Mouse (Mus musculus) kidney, adult 8-10 months (tissue): ENCODE measurements around the gene Enc1.
"Not testable (repeated sequence)": the region's sequence is repeated elsewhere in the genome, so short reads cannot be mapped to it uniquely, and the experiment has no call there.

Source experiments
- DNase-seq, 2 experiments: peaks; one replicate each; pipeline ENCODE4 v3.0.0; 2022

Gene Enc1

DNA sequence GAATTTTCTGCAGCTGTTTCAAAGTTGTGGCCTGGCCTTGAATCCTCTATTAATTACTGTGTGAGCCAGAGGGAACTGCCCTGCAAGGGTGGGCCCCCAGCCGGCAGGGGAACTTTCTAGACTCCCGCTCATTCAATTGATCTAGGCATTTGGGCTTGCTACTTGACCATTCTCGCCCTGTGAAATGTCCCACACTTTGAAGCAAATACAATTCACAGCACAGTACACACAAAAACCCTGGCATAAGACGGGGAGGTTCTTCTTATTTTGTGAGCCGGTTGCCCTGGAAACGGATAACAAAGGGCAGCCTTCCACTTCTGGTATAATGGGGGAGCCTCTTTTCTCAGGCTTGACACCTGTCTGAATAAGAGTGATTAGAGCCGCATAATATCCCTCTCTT lies 11.6 kb downstream of the Enc1 start:
- no peak for DNase-seq

DNA sequence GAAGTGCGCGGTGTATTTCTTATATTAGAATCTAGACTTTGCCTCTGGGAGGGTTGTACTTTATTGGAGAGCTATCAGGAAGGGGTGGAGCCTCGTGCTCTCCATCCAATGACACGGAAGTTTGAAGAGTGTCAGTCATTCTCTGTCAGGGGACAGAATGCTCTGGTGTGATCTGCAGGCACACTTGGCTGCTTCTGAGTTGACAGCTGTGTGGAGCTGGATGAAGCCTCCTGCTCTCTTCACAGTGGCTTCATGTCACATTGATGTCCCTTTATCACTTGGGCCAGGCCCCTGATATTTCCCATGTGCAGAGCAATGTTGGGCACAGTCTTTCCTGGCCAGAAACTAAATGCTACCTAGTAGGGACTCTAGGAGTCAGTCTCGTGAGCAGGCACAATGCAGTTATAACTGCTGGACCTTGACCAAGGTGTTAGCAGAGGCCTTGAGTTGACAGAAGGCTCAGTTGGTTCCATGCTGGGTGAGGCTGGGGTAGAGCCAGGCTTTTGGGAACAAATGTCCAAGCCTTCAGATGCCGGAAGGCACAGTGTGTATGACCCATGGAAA lies 12.6 kb downstream of the Enc1 start:
- DNase-seq, result no peak

DNA sequence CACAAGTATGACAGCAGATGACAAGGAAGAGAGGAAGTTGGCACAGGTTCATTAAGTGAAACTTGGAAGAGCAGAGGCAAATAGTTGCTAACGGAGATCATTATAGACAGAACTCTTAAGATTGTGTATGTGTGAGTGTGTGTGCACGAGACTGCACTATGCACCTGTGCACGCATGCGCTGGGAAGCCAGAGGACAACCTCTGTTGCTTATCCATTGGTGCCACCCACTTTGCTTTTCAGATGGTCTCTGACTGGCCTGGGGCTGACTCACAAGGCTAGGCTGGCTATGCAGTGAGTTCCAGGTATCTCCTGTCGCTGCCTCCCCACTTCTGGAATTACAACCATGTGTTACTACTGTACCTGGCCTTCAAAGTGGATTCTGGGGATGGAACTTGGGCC lies 13.1 kb downstream of the Enc1 start:
- no peak for DNase-seq

DNA sequence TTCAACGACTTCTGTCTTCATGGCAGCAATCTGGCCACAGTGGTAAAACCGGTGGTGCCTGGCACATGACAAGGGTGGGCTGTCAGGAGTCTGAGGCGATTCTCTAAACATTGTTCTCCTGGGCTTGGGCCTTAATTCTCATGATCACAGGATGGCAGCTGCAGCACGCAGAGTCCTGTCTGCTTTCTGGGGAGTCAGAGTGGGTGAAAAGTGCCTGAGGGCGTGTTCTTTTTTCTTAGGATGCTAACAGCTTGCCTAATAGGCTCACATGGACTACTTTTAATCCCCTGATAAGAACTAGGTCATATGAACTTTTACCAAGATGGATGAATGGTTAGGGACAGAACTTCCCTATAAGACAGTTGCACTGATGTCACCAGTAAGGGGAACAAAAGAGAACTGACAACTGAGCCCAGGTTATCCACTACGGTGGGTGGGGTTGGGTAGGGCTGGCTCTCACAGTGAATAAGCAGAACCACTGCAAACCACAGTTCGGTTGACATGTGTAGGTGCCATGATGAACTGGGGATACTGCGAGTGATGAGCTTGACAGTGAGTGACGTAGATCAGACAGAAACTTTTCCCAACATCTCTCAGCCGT lies 13.8 kb downstream of the Enc1 start:
- DNase-seq, result no peak

DNA sequence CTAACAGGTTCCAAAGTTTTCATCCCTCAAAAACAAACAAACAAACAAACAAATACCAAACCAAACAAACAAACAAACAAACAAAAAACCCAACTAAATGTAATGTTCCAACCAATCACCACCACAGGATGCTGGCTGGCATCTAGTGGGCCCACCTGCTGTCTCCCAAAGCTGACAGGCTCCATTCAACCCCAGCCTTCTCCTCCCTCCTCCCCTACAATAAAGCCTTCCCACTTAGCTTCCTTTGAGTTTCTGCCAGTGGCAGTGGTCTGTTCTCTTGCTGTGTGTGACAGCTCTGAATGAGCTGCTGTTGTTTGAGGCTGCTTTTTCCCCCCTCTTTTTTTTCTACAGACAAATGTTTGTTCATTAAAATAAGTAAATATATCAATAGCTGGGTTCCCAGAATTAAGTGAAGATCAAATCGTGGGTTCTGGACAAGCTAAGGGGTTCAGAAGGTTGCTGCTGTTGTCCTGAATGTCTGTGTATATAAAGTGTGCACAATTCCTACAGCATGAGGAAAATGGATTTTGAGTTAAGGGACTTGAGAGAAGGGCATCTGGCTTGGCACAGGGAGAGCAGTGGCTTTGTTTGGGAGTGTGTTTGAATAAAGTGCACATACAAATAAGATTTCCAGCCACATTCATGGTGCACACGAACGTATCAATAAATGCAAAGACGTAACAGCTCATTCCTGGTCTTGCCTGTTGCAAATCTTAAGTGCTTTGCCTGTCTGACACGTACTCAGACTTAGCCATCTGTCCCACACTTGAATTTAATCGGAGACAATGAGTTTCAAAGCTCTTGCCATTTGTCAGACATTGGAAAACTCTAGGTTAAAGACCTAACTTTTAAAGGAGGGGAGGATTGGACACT lies 15.3 kb downstream of the Enc1 start:
- no peak for DNase-seq

DNA sequence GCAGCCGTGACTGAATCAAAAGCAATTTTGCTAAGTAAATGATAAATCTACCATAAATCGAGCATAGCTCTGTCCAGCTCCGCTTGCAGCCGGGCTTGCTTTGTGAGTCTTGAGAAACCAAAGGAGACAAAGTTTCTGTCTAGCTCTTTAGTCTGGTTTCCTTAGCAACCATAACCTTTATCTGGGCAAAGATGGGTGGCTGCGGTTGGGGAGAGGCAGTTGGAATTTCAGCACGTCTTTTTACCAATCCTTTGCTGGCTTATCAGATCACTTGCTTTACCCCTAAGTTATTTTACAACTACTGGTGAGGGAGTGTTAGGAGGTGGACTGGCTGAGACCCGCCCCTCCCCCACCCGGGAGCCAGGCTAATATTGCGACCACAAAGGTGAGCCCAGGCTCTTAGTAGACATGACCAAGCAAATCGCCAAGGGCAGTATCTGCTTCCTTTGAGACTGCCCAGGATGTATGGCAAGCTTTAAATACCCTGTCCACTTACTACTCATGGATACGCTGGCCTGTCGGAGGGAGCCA lies 16.0 kb downstream of the Enc1 start:
- DNase-seq, result no peak

DNA sequence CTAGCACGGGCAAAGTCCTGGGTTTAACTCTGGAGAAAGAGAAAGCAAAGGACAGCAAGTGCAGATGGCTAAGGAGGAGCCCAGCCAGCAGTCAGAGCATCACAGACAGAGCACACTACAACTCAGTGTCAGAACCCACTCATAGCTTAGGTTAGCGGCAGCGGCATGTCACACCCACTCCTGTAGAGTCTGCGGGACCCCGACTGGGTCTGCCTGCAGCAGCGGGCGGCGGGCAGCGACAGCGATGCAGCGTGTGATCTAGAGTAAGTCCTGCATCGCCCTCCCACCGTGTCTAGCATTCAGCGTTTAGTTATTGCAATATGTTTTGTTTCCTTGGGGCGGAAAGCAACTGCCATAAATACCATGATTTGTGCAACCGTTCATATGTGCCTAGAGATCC lies 18.4 kb downstream of the Enc1 start:
- DNase-seq, result no peak

GRCm38 (mm10) chr13:97260456-97261180 lies 19.7 kb downstream of the Enc1 start:
- DNase-seq, result no peak

- DNase-seq, result no peak
Observed at GRCm38 (mm10) chr13:97261549-97261948, 20.6 kb downstream of the Enc1 start.

GRCm38 (mm10) chr13:97262676-97263075 lies 21.8 kb downstream of the Enc1 start:
- no peak for DNase-seq

- DNase-seq, result not testable (repeated sequence)
Observed at GRCm38 (mm10) chr13:97265534-97265933, 24.6 kb downstream of the Enc1 start.

GRCm38 (mm10) chr13:97270723-97271122 lies 29.8 kb downstream of the Enc1 start:
- DNase-seq, result no peak

- DNase-seq, result no peak
Observed at GRCm38 (mm10) chr13:97271641-97272040, 30.7 kb downstream of the Enc1 start.

DNA sequence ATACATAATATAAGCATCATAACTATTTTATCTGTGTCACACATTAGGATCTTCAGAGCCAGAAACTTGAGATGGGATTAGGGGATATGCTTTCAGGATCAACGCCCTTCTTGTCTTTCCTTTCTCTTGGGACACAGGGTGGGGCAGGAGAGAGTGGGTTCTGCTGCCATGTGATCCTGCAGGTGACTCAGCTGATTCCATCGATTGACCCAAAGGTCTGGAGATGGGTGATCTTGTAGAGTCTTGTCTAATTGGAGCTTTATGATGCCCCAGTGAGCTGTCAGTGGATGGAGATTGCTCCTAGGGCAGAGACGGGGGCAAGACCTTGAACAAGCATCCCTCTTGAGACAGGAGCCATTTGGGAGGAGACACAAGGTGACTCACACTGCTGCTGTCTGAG lies 33.9 kb downstream of the Enc1 start:
- DNase-seq, result no peak

DNA sequence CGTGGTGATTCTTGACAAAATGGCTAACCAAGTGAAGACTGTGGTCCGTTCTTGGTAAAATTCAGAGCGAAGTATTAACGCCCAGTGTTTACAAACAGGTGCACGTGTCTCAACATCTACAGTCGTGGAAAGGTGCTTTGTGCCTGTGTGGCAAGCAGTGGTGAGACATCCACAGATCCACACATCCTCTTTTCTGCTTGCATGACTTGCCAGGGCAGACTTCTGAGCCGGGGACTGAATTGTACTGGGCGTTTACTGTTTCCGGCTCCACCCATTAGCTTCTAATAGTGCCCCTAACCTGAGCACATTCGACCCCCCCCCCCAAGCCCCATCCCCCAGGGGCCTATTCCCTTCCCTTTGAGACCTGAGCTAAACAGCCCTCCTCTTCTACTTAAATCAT lies 34.6 kb downstream of the Enc1 start:
- no peak for DNase-seq

- DNase-seq, result no peak
Observed at GRCm38 (mm10) chr13:97282051-97282910, 41.4 kb downstream of the Enc1 start.

DNA sequence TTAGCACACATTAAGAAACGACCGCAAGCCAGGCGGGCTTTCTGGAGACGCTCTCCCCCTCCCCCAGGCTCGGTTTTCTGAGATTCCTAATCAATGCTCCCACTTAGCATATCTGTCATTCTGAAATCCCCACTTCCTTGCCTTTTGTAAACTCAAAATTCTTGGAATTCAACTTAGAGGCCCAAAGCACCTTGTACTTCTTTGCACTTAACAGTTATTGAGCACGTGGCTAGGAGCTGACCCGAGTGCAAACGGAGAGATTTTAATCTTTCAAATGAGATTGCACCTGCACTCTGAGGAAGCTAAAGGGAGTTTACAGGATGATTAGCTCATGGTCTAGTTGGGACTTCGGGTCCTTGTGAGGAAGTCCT lies 42.0 kb downstream of the Enc1 start:
- DNase-seq, result no peak

DNA sequence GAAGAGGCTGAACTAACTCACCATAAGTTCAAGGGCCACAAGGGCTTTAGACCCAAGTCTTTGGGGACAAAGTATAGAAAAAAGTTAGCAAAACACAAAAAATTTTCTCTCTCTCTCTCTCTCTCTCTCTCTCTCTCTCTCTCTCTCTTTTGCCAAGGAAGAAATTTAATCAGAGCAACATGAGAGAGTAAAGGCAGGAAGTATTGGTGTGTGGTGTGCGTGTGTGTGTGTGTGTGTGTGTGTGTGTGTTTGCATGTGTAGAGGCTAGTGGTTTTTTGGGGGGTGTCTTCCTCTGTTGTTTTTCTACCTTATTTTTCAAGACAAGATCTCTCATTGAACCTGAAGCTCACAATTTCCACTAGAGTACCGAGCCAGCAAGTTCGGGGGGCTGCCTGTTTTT lies 46.1 kb downstream of the Enc1 start:
- no peak for DNase-seq

- DNase-seq, result no peak
Observed at GRCm38 (mm10) chr13:97290747-97291146, 49.8 kb downstream of the Enc1 start.

GRCm38 (mm10) chr13:97291354-97291753 lies 50.4 kb downstream of the Enc1 start:
- no peak for DNase-seq

GRCm38 (mm10) chr13:97292026-97292425 lies 51.1 kb downstream of the Enc1 start:
- no peak for DNase-seq
